Mouse (Mus musculus) C2C12 (cell line): Measurements from ENCODE around the gene B4galnt4. TPM values are rescaled to one million over a fixed set of nuclear protein-coding genes. Genes with fewer than 3 reads are reported as not detected.

Experiments used
- H3K27me3 ChIP-seq: one replicate; pipeline ENCODE4 v1.6.1; 2011; ENCODE audit not compliant: control insufficient read depth, insufficient read depth, insufficient read length
- H3K36me3 ChIP-seq: one replicate; pipeline ENCODE4 v1.6.1; 2011; ENCODE audit not compliant: control insufficient read depth, insufficient read depth
- H3K4me3 ChIP-seq: one replicate; pipeline ENCODE4 v1.5.1; 2011; ENCODE audit warnings: mild to moderate bottlenecking, control low read depth; ENCODE audit not compliant: poor library complexity, insufficient read depth, severe bottlenecking
- H3K79me2 ChIP-seq: one replicate; pipeline ENCODE4 v1.6.1; 2011; ENCODE audit not compliant: control insufficient read depth, insufficient read depth
- H3K79me3 ChIP-seq: one replicate; pipeline ENCODE4 v1.6.1; 2011; ENCODE audit warnings: low read depth, control low read depth
- H3ac ChIP-seq: one replicate; pipeline ENCODE3; 2011; ENCODE audit warnings: low read depth; ENCODE audit not compliant: control insufficient read depth, insufficient read length
- CEBPB ChIP-seq: IDR thresholded peaks from one replicate; pipeline ENCODE4 v1.6.1; 2011; ENCODE audit warnings: low read depth, mild to moderate bottlenecking, control low read depth, moderate library complexity
- CTCF ChIP-seq: IDR thresholded peaks from one replicate; pipeline ENCODE4 v1.5.1; 2011; ENCODE audit not compliant: control insufficient read depth, insufficient read depth, insufficient read length
- FOSL1 ChIP-seq: IDR thresholded peaks from one replicate; pipeline ENCODE4 v1.8.0; 2011; ENCODE audit warnings: mild to moderate bottlenecking, low read length; ENCODE audit not compliant: poor library complexity, insufficient read depth, severe bottlenecking
- MAX ChIP-seq: IDR thresholded peaks from one replicate; pipeline ENCODE4 v1.6.1; 2011; ENCODE audit warnings: mild to moderate bottlenecking, control low read depth
- MYOD1 ChIP-seq: IDR thresholded peaks from one replicate; pipeline ENCODE4 v1.6.1; 2011; ENCODE audit warnings: low read depth; ENCODE audit not compliant: control insufficient read depth, insufficient read length
- MYOG ChIP-seq: IDR thresholded peaks from one replicate; pipeline ENCODE4 v1.6.1; 2011; ENCODE audit not compliant: control insufficient read depth, insufficient read length; ENCODE audit errors: extremely low read depth
- USF1 ChIP-seq: IDR thresholded peaks from one replicate; pipeline ENCODE4 v1.6.1; 2011; ENCODE audit warnings: low read depth, mild to moderate bottlenecking, control low read depth, moderate library complexity
- polyA plus RNA-seq: library from polyadenylated mRNA; unstranded; fragments of >200 nt; fragmentation: generic; extraction: Trizol; gene quantifications from one replicate; pipeline ENCODE4 v1.2.1, GENCODE M21; 2012; ENCODE audit warnings: missing spikeins

B4galnt4 gene
- polyA plus RNA-seq, 1 experiment, result 4.0 TPM

GRCm38 (mm10) chr7:141055785-141056184, 5.1 kb upstream of the B4galnt4 start:
- no peak for TF ChIP-seq MAX
- no peak for TF ChIP-seq MYOD1
- TF ChIP-seq USF1, result no peak
- TF ChIP-seq FOSL1, result no peak
- no peak for TF ChIP-seq MYOG
- no peak for TF ChIP-seq CEBPB
- TF ChIP-seq CTCF, result no peak
- no peaks in the 10 kb centered on the region for H3K27me3 ChIP-seq
- H3K36me3 ChIP-seq, result no peaks in the 10 kb centered on the region
- no peak overlapping the region for H3ac ChIP-seq
- no peaks in the 10 kb centered on the region for H3K79me3 ChIP-seq
- H3K79me2 ChIP-seq, result no peaks in the 10 kb centered on the region
- H3K4me3 ChIP-seq, result no peak overlapping the region

DNA sequence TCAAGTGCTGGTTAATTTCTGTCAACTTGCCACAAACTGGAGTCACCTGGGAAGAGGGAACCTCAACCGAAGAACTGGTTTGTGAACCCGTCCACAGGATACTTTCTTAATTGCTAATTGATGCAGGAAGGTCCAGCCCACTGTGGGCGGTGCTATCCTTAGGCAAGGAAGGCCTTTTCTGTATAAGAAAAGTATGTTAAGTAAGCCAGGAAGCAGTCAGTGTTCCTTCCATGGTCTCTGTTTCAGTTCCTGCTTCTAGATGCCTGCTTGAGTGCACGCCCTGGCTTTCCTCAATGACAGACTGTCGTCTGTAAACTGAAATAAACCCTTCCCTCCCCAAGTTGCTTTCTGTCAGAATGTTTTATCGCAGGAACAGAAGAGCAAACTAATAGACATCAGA, 3.9 kb upstream of the B4galnt4 start:
- no peak overlapping the region for H3ac ChIP-seq
- H3K27me3 ChIP-seq, result no peaks in the 10 kb centered on the region
- H3K79me3 ChIP-seq, result no peaks in the 10 kb centered on the region
- TF ChIP-seq MYOG (no peak), CTCF (no peak), MYOD1 (no peak), USF1 (no peak), MAX (no peak), FOSL1 (no peak), CEBPB (no peak)
- no peaks in the 10 kb centered on the region for H3K36me3 ChIP-seq
- no peak overlapping the region for H3K4me3 ChIP-seq
- no peaks in the 10 kb centered on the region for H3K79me2 ChIP-seq

DNA sequence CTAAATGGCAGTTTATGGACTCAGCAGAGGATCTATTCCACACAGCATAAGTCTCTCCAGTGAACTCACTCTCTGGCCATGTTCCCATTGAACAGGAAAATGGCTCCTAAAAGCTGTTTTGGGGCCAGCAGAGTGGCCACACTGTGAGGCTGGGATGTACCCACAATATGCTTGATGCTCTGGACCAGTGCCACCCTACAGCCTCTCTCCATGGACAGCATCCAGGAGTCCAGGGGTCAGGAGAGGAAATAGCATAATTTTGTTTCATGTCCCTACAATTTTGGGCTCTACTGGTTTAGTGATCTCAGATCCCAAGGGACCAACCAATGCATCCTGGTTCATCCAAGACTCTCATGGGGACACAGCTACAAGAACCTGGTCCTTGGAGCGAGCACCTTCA, 3.4 kb upstream of the B4galnt4 start:
- Histone ChIP-seq H3K36me3 (no peaks in the 10 kb centered on the region), H3ac (no peak overlapping the region), H3K79me2 (no peaks in the 10 kb centered on the region), H3K79me3 (no peaks in the 10 kb centered on the region), H3K27me3 (no peaks in the 10 kb centered on the region), H3K4me3 (no peak overlapping the region)
- TF ChIP-seq USF1 (no peak), FOSL1 (no peak), MYOG (no peak), CTCF (no peak), MYOD1 (no peak), MAX (no peak), CEBPB (no peak)

DNA sequence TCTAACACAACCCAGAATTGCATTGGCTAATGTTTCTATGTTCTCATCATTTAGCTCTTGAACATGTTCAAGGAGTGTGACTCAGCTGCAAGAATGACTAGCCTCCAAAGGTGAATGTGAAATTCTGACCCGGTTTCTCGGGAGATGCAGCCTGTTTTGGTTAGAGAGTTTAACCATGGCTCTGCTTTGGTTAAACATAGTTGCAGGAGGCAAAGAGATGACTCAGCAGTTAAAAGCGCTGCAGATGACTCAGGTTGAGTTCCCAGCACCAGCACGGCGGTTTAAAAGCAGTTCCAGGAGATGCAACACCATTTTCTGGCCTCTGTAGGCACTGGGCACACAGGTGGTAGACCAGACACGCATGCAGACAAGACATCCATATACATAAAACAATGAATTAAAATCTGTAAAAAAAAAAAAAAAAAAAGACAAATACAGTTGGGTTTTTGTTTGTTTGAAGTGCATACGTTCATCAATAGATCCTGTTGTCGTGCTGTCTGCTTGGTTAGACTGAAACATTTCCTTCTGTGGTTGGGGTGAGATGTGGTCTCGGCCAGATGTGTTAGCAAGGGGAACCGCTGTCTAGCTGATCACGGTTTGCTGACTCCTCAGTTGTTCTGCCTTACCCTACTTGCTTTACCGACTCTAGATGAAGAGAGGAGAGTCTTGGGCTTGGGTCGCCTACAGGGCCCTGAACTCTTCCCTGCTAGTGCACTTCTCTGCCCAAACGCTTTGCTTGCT, 2.1 kb upstream of the B4galnt4 start:
- Histone ChIP-seq H3ac (no peak overlapping the region), H3K4me3 (no peak overlapping the region), H3K79me2 (no peaks in the 10 kb centered on the region), H3K79me3 (no peaks in the 10 kb centered on the region), H3K36me3 (no peaks in the 10 kb centered on the region), H3K27me3 (no peaks in the 10 kb centered on the region)
- no peak for TF ChIP-seq CEBPB
- no peak for TF ChIP-seq FOSL1
- TF ChIP-seq MAX, result no peak
- TF ChIP-seq USF1, result no peak
- no peak for TF ChIP-seq MYOD1
- no peak for TF ChIP-seq MYOG
- TF ChIP-seq CTCF, result no peak

DNA sequence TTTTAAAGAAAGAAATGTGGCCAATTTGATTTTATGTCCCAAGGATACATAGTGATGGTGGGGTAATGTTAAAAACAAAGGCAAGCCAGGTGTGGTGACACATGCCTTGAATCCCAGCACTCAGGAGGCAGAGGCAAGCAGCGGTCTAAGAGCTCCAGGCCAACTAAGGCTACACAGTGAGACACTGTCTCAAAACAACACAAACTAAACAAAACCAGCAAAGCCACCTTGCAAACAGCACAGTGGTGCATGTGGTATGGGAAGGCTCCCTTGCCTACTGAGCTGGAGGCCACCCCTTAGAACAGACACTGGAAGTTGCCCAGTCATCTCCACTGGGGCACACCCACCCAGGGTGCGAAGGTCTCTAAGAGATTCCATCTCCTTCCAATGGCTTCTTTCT, 975 bp upstream of the B4galnt4 start:
- no peaks in the 10 kb centered on the region for H3K79me2 ChIP-seq
- H3ac ChIP-seq, result no peak overlapping the region
- H3K79me3 ChIP-seq, result no peaks in the 10 kb centered on the region
- H3K36me3 ChIP-seq, result no peaks in the 10 kb centered on the region
- H3K27me3 ChIP-seq, result no peaks in the 10 kb centered on the region
- TF ChIP-seq MAX (no peak), FOSL1 (no peak), USF1 (no peak), MYOD1 (no peak), CEBPB (no peak), MYOG (no peak), CTCF (no peak)
- no peak overlapping the region for H3K4me3 ChIP-seq

GRCm38 (mm10) chr7:141061269-141061692, 377 bp downstream of the B4galnt4 start:
- Histone ChIP-seq H3K27me3 (no peaks in the 10 kb centered on the region), H3K4me3 (peak overlapping the region; percentile 29), H3K79me3 (no peaks in the 10 kb centered on the region), H3K79me2 (no peaks in the 10 kb centered on the region), H3ac (peak overlapping the region; percentile 71), H3K36me3 (no peaks in the 10 kb centered on the region)
- TF ChIP-seq USF1 (no peak), CEBPB (no peak), FOSL1 (no peak), MYOD1 (no peak), MYOG (no peak), MAX (no peak), CTCF (no peak)
